Mouse (Mus musculus): Measurements from ENCODE around the gene Cyp2w1. TPM values are rescaled to one million over a fixed set of nuclear protein-coding genes. Genes with fewer than 3 reads are reported as not detected.

Gene Cyp2w1
- total and polyA plus RNA-seq, 2 experiments from 2014 or later: not detected

DNA sequence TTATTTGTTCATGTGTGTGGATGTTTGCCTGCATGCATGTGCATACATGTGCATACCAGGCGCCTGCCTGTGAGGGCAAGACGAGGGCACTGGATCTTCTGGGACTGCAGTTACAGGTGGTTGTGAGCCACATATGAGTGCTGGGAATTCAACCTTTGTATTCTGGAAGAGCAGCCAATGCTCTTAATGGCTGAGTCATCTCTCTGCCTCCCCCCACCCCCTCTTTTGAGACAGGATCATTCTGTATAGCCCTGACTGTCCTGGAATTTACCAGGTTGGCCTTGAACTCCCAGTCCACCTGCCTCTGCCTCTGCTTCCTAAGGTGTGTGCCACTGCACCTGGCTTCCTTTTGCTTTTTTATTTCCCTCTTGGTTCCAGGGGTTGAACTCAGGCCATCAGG, 22.4 kb downstream of the Cyp2w1 start:
- Histone ChIP-seq H3K9me3 (ENCODE audit: low read length) (no peaks in the 10 kb centered on the region), H3K27ac (no peak overlapping the region), H3K4me1 (ENCODE audit: insufficient read depth, low read length) (peaks cover 24% of the 10 kb centered on the region), H3K9ac (replicated peaks; ENCODE audit: low read length) (no peak overlapping the region), H3K36me3 (ENCODE audit: insufficient read depth, low read length) (no peaks in the 10 kb centered on the region), H3K4me3 (ENCODE audit: low read length) (no peak overlapping the region), H3K4me2 (ENCODE audit: low read depth, low read length) (no peak overlapping the region), H3K27me3 (ENCODE audit: insufficient read depth, low read length) (no peaks in the 10 kb centered on the region)
- WGBS: 89% methylated on average over 2 of the region's 2 CpGs
- no peak for ATAC-seq
- TF ChIP-seq CTCF (IDR thresholded peaks at IDR 0.05; ENCODE audit: low read depth): no peak
- DNase-seq (ENCODE audit: low spot score): no peak

DNA sequence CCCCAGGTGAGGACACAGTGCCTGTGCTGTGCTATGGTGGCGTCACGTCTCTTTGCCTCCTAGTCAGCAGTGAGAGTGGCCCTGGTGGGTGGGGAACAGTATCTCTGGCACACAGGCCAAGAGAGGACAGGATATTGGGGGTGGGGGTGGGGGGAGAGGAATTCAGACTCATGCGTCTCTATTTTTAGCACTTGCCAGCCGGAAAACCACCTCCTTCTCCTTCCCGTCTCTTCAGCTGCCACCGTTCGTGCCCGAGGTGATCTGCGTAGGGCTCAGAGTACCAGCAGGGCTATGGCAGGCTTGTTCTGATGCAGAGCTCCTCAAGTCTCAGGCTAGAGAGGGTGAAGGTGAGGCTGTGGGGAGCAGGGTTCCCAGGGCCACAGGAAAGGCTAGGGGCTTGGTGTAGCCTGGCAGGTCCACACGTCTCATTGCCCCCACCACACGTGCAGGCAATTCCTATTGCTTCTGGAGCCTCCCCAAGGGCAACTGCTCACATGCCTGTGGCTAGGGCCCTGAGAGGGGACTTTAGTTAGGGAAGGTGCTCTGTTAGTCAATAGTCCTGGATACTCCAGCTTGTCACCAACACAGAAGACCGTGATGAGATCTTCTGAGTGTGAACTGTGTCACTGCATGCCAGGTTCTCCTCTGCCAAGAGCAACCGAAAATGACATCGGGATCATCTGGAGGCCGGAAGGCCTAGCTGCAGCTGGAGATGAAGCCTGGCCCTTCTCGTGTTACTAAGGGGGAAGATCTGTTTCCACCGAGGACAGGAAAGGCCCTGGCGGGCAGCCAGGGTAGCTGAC, 25.3 kb downstream of the Cyp2w1 start, which contains the start of gene Gpr146:
Gpr146 (plus strand) TSS at position 230 of the 803 bp plus-strand sequence.
- no peak for TF ChIP-seq CTCF (IDR thresholded peaks at IDR 0.05; ENCODE audit: low read depth)
- Histone ChIP-seq H3K27ac (peak within 1 kb of the TSS; percentile 22; the same call in 1 of the 2 replicates), H3K4me3 (ENCODE audit: low read length) (no peak within 1 kb of the TSS), H3K4me2 (ENCODE audit: low read depth, low read length) (no peak within 1 kb of the TSS), H3K9ac (replicated peaks; ENCODE audit: low read length) (no peak within 1 kb of the TSS), H3K4me1 (ENCODE audit: insufficient read depth, low read length) (peaks cover 22% of the 10 kb centered on the region), H3K36me3 (ENCODE audit: insufficient read depth, low read length) (no peaks in the 10 kb centered on the region), H3K27me3 (ENCODE audit: insufficient read depth, low read length) (no peaks in the 10 kb centered on the region), H3K9me3 (ENCODE audit: low read length) (no peaks in the 10 kb centered on the region)
- no peak for DNase-seq (ENCODE audit: low spot score)
- WGBS: 70% methylated on average over 18 of the region's 18 CpGs
- ATAC-seq: no peak

- TF ChIP-seq CTCF (IDR thresholded peaks at IDR 0.05; ENCODE audit: low read depth): no peak
- Histone ChIP-seq H3K36me3 (ENCODE audit: insufficient read depth, low read length) (no peaks in the 10 kb centered on the region), H3K4me2 (ENCODE audit: low read depth, low read length) (no peak overlapping the region), H3K4me3 (ENCODE audit: low read length) (no peak overlapping the region), H3K4me1 (ENCODE audit: insufficient read depth, low read length) (peaks cover 25% of the 10 kb centered on the region), H3K9ac (replicated peaks; ENCODE audit: low read length) (no peak overlapping the region), H3K27ac (no peak overlapping the region), H3K27me3 (ENCODE audit: insufficient read depth, low read length) (no peaks in the 10 kb centered on the region), H3K9me3 (ENCODE audit: low read length) (no peaks in the 10 kb centered on the region)
- ATAC-seq (no peak), DNase-seq (ENCODE audit: low spot score) (no peak)
- WGBS: 82% methylated on average over 7 of the region's 7 CpGs
Observed at GRCm38 (mm10) chr5:139378271-139378556, 25.8 kb downstream of the Cyp2w1 start.

- H3K36me3 ChIP-seq (ENCODE audit: insufficient read depth, low read length): no peaks in the 10 kb centered on the region
- H3K27ac ChIP-seq: peak overlapping the region; percentile 45
- H3K9me3 ChIP-seq (ENCODE audit: low read length): no peaks in the 10 kb centered on the region
- H3K27me3 ChIP-seq (ENCODE audit: insufficient read depth, low read length): no peaks in the 10 kb centered on the region
- TF ChIP-seq CTCF (IDR thresholded peaks at IDR 0.05; ENCODE audit: low read depth): no peak
- H3K4me1 ChIP-seq (ENCODE audit: insufficient read depth, low read length): peaks cover 26% of the 10 kb centered on the region
- no peak overlapping the region for H3K9ac ChIP-seq (replicated peaks; ENCODE audit: low read length)
- DNase-seq (ENCODE audit: low spot score): peak; percentile 58
- WGBS: 37% methylated on average over 21 of the region's 21 CpGs
- H3K4me3 ChIP-seq (ENCODE audit: low read length): no peak overlapping the region
- H3K4me2 ChIP-seq (ENCODE audit: low read depth, low read length): no peak overlapping the region
- peak; percentile 55 for ATAC-seq
Observed at GRCm38 (mm10) chr5:139378986-139379629, 26.7 kb downstream of the Cyp2w1 start.

GRCm38 (mm10) chr5:139379771-139380384, 27.5 kb downstream of the Cyp2w1 start:
- DNase-seq (ENCODE audit: low spot score) (no peak), ATAC-seq (no peak; the same call in 1 of the 2 replicates)
- 17% methylated on average over 8 of the region's 8 CpGs for WGBS
- Histone ChIP-seq H3K36me3 (ENCODE audit: insufficient read depth, low read length) (no peaks in the 10 kb centered on the region), H3K27ac (peak overlapping the region; percentile 82), H3K4me1 (ENCODE audit: insufficient read depth, low read length) (peaks cover 26% of the 10 kb centered on the region), H3K27me3 (ENCODE audit: insufficient read depth, low read length) (no peaks in the 10 kb centered on the region), H3K9ac (replicated peaks; ENCODE audit: low read length) (peak overlapping the region; percentile 66), H3K9me3 (ENCODE audit: low read length) (no peaks in the 10 kb centered on the region), H3K4me3 (ENCODE audit: low read length) (peak overlapping the region; percentile 67), H3K4me2 (ENCODE audit: low read depth, low read length) (peak overlapping the region; percentile 88)
- TF ChIP-seq CTCF (IDR thresholded peaks at IDR 0.05; ENCODE audit: low read depth): no peak

DNA sequence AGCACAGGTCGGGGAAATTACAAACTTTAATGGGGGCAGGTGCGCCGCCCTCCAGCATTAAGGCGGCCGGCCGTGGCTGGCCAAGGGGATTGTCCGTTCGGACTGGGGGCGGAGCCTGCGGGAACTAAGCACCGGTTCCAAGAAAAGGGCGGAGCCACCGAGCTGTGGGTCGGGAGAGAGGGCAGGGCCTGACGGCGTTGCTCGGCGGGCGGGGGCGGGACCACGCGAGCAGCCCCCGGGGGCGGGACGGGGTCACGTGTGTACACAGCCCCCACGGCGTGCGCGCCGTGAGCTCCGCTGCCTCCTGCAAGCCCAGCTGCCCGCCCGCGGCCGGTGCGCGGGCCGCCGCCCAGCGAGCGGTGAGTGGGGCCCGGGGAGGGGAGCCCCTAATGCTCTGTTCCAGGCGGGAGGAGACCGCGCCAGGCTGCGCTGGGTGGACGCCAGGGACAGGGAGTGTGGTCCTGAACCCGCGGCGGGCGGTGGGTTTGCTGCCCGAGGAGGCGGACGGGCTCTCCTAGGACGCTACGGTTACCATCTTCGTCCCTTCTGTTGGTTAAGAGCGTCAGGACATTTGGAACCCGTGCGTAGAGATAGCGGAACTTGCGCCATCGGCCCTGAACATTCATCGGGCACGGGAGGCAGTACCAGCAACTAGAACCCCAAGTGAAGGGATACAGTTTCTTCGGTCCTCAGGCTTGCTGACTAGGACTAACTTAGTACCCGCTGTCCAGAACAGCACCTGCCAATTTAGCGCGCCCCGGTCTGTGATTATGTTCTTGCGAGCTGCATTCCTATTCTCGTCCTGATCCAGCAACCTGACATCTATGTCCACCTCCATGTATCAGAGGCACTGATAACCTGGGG, 28.2 kb downstream of the Cyp2w1 start:
- no peaks in the 10 kb centered on the region for H3K9me3 ChIP-seq (ENCODE audit: low read length)
- H3K36me3 ChIP-seq (ENCODE audit: insufficient read depth, low read length): no peaks in the 10 kb centered on the region
- H3K4me2 ChIP-seq (ENCODE audit: low read depth, low read length): peak overlapping the region; percentile 88
- no peak for TF ChIP-seq CTCF (IDR thresholded peaks at IDR 0.05; ENCODE audit: low read depth)
- ATAC-seq (peak; percentile 83), DNase-seq (ENCODE audit: low spot score) (peak; percentile 92)
- 2% methylated on average over 71 of the region's 73 CpGs for WGBS
- peak overlapping the region; percentile 67 for H3K4me3 ChIP-seq (ENCODE audit: low read length)
- H3K27me3 ChIP-seq (ENCODE audit: insufficient read depth, low read length): no peaks in the 10 kb centered on the region
- H3K9ac ChIP-seq (replicated peaks; ENCODE audit: low read length): peak overlapping the region; percentile 66
- peaks cover 26% of the 10 kb centered on the region for H3K4me1 ChIP-seq (ENCODE audit: insufficient read depth, low read length)
- peak overlapping the region; percentile 82 for H3K27ac ChIP-seq
